Mouse (Mus musculus) liver, adult (tissue): ENCODE data around the gene Crip2.
A peak's percentile ranks its signal among the peaks of the same experiment; 100 is the strongest.

Experiments used
- GATA4 ChIP-seq: IDR thresholded peaks from 2 replicates; pipeline ENCODE4 v1.6.1; 2014; ENCODE audit warnings: mild to moderate bottlenecking, low read length; ENCODE audit not compliant: insufficient replicate concordance

Gene Crip2

DNA sequence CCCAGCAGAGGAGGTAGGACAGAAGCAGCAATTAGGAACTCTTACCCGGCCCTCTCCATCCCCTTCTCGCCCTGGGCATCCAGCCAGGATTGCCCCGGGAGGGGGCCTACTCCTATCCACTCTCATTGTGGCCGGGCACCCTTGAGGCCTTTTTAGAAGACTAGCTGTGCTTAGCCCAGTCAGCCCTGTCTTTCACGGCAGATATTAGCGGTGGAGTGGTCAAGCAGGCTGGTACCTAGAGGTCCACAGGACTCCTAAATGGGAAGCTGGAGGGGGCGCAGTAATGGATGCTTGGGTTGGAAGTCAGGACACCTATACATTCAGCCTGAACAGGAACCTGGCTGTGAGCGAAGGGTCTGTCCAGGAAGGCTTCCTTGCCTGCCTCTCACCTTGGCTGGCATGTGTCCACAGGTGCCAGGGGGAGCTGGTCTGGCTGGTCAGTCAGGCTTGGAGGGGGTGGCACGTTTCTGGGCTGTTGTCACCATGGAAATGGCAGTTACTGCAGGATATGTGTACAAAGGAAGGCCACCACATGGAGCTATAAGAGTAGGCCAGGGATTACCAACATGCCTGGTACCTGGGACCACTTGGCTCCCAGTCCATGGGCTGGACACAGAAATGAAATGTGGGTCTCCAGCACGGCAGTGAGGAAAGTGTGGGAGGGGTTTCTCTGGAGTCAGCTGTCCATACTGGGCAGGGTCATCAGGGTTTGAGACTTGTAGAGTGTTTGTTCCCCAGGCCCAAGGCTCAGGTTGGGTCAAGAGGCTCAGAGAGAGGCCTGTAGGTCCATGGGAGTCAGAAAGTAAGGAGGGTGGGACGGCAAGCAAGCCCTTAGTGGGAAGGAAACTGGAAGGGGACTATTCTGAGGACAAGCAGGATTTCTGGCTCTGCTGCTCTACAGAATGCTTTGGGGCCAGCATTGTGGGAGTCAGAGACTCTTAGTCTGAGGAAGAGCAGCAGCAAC lies 853 bp upstream of the Crip2 start:
- TF ChIP-seq GATA4, result no peak

DNA sequence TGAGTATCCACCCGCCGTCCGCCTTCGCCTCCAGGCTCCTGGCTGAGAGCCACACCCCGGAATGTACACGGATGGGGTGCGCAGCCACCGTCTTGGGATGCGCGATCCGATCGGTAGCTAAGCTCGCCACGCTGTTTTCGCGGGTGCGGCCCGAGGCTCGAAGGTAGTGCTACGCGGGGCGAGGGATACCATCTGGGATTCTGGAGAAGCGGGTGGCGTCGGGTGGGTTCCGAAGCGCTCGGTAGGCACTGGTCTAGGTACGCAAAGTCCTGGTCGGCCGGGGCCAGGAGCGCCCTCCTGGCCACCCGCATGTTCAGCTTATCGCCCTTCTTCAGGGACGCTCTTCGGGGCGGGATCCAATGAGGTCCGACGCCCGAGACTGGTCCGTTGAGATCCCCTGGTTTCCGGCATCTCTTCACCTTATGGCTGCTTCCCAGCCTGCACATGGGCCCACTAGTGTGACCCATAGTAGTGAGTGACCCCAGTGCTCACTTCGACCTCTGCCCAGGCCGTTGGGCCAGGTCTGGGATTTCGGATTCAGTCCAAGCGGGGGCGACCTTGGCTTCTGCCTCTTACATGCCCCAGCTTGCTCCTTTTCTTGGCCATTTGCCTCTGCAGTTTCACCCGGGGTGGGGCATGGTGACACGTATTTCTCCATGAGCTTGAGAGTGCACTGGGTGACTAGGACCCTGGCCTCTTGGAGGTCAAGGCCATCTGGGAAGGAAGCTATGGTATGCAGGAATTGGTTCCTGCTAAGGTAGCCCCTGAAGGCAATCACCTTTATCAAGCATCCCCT lies 778 bp downstream of the Crip2 start:
- no peak for TF ChIP-seq GATA4

GRCm38 (mm10) chr12:113141531-113141973 lies 1.5 kb downstream of the Crip2 start:
- no peak; the same call in 1 of the 2 replicates for TF ChIP-seq GATA4

- 0 out of 2 replicates have a peak, but pooled peaks have one; percentile 16 for TF ChIP-seq GATA4
Measured at GRCm38 (mm10) chr12:113142021-113142975, 2.3 kb downstream of the Crip2 start.

GRCm38 (mm10) chr12:113143164-113143563 lies 3.1 kb downstream of the Crip2 start:
- no peak for TF ChIP-seq GATA4

DNA sequence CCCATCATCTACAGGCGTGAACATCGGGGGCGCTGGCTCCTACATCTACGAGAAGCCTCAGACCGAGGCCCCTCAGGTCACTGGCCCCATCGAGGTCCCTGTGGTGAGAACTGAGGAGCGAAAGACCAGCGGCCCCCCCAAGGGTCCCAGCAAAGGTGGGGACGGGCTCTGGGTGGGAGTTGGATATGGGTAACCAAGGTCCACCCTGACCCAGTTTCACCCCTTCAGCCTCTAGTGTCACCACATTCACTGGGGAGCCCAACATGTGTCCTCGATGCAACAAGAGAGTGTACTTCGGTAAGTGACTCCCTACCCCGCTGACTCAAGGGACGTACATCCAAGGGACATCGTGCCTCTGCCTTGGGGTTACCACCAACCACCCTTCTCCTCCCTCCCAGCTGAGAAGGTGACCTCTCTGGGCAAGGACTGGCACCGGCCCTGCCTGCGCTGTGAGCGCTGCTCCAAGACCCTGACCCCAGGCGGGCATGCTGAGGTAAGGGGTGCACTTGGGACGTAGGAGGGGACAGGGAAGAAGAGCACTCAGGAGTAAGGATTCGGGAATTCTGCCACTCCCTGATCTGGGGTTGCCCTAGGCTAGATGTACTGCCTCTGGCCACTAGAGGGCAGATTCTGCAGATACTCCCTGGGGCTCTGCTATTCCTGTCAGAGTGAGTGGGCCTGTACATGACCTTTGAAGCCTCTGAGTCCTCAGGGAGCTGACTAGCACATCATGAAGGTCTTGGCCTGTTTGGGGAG lies 4.1 kb downstream of the Crip2 start:
- no peak for TF ChIP-seq GATA4

GRCm38 (mm10) chr12:113144886-113145285 lies 4.8 kb downstream of the Crip2 start:
- no peak for TF ChIP-seq GATA4

DNA sequence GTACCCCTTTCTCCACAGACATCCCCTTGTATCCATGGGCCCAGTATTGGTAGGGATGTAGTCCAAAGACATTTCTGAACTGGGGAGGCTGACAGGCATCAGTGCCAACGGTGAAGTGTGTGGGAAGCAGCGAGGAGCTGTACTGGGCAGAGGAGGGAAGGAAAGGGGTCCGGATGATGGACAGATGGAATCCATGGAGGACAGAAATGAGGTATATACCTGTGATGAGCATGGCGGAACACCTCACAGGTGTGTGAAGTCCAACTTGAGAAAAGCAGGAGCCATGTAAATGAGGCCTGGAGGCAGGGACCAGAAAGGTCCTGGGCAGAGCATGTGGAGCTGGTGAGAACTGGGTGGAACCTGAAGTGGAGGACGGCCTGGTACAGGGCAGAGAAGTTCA lies 5.6 kb downstream of the Crip2 start:
- no peak for TF ChIP-seq GATA4

DNA sequence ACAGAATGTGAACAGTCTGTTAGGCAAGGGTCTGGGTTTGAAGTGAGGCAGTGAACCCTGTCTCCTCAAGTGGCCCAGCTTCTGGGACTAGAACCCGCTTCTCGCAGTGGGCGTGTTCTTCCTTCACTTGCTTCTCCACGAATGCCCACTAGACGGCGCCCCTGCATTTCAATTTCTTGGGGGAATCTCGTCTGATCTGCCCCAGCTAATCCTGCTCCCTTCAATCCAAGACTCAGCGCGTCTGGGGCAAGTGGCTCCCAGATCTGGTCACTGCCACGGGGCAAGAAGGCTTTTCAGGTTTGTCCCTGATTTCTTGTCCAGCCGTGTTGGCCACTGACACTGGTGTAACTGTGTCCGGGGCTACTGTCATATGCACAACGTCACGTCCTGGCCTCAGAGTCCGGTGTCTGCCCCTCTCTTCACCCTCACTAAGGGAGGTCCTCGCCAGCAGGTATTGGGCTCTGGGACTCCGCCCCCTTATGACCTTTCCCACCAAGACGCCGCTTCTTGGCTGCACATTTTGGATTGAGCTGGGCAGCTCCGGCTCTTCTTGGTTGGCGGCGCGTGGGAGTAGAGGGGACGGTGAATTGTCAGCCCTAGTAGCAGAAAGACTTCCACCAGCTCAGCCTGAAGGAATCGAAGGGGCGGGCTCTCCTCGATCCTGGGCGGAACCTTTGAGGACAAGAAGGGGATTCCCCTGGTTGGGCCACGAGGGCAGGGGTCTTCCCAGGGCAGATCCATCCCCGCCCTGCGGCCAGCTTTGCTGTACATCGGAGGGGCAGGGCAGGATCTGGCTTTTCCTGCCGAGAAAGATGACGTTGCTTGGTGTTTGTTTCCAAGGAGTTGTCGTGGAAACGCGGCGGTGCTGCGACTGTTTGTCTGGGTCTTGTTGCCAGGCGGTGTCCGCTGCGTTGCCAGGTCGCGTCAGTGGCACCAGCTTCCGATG lies 6.3 kb downstream of the Crip2 start, which contains the start of gene Crip1:
Gene Crip1, plus strand, starts transcription at position 205 of the 946 bp plus-strand sequence.
- TF ChIP-seq GATA4, result no peak

DNA sequence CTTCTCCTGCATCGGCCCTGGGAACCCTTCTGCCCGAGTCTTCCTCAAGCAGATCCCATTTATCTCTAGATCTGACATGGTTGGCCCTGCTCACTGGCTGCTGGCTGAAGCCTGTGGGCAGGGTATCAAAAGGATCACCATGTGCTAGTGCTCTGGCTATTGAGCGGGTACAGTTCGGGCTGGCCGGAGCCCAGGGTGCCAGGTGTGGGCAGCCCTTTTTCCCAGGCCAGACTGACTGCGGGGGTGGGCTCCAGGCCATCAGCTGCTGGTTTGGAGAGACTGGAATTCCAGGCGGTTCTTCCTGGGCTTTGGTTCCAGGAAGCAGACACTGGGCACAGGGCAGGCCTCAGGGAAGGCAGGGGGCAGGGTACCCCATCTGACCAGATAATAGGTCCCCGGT lies 7.4 kb downstream of the Crip2 start:
- TF ChIP-seq GATA4, result no peak

GRCm38 (mm10) chr12:113148381-113149035 lies 8.5 kb downstream of the Crip2 start:
- no peak for TF ChIP-seq GATA4

DNA sequence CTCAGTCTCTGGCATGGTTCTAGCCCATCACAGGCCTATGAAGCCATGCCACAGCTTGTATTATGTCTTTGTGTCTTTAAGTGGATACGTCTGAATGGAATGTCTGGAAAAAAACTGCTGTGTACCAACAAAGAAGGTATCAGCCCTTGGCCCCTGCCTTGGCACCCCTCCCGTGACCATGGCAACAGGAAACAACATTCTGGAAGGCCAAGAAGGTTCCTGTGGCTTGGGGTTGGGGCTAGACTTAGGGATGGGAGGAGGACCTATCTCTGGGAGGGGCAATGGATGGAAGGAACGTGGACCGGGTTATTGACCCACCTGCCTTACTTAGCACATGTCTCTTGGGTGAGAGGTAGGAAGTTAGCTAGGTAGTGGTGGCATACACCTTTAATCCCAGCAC lies 9.3 kb downstream of the Crip2 start:
- no peak for TF ChIP-seq GATA4
